Mouse (Mus musculus): ENCODE results near the gene Gxylt2.
A peak's percentile ranks its signal among the peaks of the same experiment; 100 is the strongest.

Gxylt2 gene

DNA sequence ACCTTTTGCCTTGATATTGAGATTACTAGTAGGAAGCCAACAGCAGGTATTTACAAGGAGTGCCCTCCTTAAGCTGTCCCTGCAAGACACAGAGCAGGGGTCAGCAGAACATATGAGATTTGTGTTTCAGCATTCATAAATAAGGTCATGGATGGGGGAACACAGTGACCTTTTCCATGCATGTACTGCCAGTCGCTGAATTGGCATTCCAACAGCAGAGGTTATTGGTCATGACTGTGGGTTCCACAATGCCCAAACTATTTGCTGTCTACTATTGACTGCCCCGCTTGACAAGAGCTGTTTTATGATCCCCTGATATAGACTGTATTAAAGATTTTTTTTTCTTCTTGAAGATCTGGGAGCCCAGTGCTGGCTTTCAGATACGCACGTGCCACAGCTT lies 95.2 kb downstream of the Gxylt2 start:
- no peak for DNase-seq (ENCODE audit: low spot score)

DNA sequence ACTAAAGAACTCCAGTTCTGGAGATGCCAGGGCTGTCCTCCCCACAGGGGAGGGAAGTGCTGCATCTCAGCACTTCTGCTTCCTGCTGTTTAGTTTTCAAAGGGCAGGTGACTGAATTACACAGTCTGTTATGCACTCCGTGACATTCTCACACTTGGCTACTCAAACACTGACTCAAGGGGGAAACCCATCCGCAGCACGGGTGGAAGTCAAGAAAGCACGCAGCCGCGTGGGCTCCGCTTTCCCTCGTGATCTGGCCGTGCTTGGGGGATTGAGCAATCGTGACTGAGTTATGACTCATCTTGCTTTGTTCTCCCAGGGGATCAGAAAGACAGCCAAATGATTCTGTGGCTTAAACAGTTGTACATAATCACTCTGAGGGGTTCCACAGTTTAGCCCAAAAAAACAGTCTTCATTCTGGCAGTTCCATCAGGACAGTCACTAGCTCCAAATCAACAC lies 96.0 kb downstream of the Gxylt2 start:
- peak; percentile 44 for DNase-seq (ENCODE audit: low spot score)

DNA sequence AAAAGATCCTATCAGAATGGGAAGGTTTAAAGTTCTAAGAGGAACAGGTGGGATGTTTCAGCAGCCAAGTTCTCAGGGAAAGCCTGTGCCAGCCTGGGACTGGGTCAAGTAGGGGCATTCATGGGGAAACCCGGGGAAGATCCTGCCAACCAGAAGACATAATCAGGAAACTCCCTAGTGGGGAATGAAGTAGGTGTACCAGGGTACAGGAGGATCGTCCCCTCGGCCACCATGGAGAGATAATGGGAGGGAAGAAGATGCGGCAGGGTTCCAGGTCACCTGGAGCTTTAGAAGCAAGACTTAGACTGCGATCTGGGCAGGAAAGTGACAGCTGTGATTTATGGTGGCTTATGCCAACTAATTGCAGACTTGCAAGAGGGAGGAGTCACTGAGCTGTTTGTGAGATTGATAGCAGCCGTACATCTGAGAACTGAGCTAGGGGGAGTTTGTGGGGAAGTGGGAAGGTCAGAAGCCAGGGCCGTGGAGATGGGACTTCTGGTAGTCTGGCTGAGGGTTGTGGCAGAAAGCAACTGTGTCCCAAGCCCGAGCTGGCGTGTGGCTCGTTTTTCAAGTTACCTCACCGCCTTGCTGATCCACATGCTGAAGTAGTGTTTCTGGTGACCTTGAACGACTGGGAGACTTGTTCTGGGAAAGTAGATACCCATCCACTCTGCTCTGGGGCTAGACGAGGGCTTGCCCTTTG lies 98.0 kb downstream of the Gxylt2 start:
- DNase-seq (ENCODE audit: low spot score), result no peak

DNA sequence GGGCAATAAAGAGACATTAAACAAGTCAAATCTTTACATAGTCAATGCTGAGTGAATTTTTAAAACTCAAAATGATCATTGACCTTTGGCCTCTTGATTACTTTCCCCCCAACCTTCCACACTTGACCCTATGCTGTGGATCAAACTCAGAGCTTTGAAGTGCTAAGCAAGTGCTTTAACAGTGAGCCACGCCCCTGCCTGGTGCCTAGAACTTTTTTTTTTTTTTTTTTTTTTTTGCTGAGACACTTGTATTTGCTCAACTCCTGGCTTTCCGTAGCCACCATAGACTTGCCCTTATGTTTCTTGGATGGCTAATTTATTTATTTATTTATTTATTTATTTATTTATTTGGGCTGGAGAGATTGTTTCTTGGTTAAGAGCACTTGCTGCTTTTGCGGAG lies 98.7 kb downstream of the Gxylt2 start:
- no peak for DNase-seq (ENCODE audit: low spot score)

DNA sequence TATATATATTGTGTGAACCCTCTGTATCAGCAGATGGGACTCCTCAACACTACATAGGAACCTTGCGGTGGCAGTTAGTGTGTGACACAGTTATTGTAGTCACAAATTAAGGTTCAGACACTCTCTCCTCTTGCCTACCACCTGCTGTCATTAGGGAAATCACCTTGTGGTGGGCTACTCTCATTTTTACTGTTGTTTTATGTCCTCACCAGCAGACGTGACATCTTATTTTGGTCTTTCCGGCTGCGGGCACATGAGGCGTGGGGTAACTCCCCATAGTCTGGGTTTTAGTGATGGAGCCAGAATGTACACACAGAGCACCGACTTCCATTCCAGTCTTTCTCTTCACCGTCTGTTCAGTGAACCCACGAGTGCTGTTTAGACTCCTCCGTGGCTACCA lies 102.7 kb downstream of the Gxylt2 start:
- no peak for DNase-seq (ENCODE audit: low spot score)

DNA sequence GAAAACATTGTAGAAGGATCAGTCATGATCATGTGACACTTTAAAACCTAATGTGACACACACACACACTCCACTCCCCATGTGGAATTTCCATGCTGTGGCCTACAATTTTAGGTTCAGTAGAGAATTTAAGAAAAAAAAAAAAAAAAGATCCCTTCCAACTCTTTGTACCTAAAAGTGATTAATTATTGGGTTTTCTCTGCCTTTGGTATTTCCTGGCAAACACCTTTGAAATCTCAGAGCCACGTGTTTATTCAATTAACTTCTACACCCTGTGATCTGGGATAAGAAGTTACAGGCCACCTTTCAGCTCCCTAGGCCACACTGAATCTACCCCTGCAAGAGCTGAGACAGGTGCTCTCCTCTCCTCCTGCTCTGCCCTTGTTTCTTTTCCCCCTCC lies 103.2 kb downstream of the Gxylt2 start:
- no peak for DNase-seq (ENCODE audit: low spot score)

DNA sequence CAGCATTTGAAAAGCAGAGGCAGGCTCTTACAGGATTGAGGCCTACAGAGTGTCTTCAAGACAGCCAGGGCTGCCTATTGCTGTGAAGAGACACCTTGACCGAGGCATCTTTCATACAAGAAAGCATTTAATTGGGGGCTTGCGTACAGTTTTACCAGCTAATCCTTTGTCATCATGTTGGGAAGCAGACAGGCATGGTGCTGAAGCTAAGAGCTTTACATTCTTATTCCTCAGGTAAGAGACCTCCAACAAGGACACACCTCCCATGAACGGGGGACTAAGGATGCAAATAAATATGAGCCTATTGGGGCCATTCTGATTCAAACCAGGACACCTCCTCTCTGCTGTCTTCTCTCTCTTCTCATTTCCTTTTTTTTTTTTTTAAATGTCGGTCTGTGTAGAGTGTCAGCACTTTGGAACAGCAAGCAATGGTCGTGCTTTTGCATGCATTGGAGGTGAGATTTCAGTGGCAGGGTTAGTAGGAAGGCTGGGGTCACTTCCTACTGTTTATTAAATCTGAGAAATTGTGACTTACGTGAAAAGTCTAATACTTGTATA lies 103.8 kb downstream of the Gxylt2 start:
- DNase-seq (ENCODE audit: low spot score), result no peak

DNA sequence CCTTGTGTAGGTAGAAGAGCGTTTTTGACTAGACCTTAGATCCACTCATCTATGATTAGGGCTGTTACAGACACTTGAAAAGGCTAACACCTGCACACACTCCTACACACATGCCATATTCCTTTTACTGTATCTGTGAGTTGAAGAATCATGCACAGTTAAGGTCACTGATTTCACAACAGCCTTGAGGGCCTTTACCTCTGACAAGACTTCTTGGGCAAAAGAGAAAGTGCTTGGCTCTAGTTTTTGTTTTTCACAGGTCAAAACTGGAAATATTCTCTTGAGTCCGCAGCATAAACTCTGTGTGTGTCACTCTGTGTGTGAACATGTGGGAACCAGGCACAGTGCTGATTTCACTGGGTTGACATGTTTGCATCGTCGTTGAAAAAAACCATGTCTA lies 105.6 kb downstream of the Gxylt2 start:
- no peak for DNase-seq (ENCODE audit: low spot score)

DNA sequence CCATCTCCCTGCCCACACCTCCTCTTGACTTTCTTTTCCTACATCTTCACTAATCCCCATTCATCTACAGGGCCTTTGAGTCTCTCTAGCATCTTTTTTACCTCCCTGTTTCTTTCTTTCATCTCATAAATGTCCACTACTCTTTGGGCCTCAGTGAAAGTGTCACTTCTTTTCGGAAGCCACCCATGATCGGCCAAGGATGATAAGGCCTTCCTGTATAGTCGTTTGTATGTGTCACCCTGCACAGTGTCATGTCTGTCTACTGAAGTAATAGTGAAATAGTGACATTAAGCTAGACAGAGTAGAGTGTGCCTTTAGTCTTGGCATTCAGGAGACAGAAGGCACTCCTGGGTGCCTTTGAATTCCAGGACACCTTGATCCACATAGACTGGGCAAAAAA lies 107.2 kb downstream of the Gxylt2 start:
- no peak for DNase-seq (ENCODE audit: low spot score)

DNA sequence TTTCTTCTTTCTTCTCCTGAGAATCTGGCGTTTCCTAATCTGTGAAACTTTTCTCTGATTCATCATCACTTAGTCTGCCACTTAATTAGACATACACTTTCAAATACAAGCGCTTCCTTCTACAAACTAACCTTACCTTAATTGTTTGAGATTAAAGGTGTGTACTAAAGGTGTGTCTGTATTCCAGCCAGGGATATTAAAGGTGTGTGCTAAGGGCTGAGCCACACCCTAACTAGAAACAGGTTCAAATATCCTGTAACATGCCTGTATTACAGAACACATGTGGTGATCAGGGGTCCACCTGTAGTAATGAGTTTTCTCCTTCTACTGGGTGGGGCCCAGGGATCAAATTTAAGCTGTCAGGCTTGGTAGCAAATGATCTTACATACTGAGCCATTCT lies 116.8 kb downstream of the Gxylt2 start:
- no peak for DNase-seq (ENCODE audit: low spot score)

DNA sequence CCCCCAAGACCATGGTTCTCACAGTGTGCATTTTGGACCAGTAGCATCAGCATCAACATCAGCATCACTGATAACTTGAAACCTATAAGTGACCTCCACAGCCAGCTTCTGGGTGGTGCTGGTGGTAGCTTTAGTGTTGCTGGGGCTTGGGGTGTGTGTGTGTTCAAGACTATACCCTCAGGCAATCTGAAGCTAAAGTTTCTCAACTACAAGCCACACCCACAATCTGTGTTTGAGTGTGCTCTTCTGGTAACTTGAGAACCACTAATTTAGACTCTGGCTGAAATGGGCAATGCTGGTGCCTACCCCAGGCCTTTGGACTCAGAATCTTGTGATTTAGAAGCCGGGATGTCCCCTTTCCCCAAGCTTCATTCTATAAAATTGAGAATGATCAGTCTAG lies 118.8 kb downstream of the Gxylt2 start:
- no peak for DNase-seq (ENCODE audit: low spot score)

DNA sequence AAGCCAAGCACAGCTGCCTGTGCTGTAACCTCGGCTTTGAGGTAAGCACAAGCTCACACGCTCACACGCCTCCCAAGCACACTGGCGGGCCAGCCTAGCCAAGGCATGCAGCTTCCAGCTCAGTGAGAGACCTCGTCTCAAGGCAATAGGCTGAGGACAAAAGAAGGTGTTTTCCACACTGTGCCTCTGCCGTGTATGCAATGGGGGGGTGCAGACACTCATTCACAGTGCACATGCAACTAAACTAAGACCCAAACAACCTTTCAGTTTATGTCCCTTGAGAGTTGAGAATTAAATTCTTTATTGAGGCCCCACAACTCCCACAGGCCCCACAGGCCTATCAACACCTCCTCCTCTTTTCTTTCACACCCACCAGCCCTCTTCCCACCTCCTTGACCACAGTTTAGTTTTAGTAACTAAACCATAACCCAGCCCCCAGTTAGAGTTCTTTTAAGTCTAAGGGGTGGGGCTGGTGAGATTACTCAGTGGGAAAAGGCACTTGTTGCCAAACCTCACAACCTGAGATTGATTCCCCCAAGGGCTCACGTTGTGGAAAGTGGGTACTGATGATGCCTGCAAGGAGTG lies 119.9 kb downstream of the Gxylt2 start:
- no peak for DNase-seq (ENCODE audit: low spot score)

DNA sequence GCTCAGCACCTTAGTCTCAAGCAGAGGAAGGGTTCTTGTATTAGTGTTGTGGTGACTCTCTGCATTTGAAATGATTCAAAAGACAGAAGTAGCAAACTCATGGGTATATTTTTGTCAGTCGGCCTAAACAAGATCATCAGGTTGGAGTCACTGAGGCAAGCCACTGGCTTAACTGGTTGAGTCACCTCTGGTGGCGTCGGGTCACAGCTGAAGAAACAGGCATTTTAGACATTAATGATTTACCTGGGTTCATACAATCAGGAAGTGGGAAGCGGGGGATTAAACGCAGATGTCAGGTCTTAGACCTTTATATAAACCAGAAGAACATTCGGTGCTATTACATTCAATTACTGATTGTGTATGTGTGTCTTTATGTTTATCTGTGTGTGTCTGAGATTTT lies 121.5 kb downstream of the Gxylt2 start:
- no peak for DNase-seq (ENCODE audit: low spot score)

DNA sequence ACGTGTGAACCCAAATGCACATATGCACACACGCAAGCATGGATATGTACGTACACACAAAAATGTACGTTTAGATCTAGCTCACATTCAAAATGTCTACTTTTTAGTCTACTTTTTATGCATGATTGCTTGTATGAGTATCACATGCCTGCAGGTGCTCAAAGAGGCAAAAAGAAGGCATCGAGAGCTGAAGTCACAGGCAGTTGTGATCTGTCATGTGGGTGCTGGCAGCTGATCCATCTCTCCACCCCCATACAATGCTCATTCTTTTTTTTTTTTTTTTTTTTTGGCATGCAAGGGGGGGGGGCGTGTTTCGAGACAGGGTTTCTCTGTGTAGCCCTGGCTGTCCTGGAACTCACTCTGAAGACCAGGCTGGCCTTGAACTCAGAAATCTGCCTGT lies 124.0 kb downstream of the Gxylt2 start:
- DNase-seq (ENCODE audit: low spot score), result no peak

DNA sequence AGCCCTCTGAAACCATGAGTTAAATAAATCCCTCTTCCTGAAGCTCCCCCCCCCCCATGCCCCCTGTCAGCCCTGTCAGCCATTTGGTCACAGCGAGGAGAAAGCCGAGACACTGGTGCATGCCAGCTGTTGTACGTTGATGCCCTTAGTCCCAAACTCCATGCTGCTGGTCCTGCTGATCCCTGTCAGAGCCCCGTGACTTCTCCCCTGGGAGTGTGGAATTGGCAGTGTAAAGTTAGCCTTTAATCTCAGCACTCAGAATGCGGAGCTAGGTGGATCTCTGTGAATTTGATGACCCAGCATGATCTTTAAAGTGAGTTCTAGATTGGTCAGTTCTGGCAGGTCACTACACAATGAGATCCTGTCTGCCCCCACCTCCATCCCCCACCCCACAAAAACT lies 125.2 kb downstream of the Gxylt2 start:
- DNase-seq (ENCODE audit: low spot score), result no peak

DNA sequence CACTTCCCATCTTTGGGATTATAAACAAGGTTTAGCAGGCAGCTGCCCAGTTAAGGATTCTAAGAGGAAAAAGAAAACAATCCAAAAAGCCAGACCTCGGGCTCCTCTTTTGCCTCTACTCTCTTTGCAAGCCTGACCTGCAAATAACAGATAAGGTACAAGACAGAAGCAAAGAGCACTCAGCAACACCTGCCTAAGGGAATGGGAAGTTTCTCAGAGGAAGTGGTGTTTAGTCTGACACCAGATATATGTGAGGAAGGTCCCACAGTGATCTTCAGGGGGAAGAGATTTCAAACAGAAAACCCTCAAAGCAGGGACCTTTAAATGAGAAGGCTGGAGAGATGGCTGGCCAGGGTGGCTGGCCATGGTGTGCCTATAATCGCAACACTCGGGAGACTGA lies 126.7 kb downstream of the Gxylt2 start:
- no peak for DNase-seq (ENCODE audit: low spot score)

DNA sequence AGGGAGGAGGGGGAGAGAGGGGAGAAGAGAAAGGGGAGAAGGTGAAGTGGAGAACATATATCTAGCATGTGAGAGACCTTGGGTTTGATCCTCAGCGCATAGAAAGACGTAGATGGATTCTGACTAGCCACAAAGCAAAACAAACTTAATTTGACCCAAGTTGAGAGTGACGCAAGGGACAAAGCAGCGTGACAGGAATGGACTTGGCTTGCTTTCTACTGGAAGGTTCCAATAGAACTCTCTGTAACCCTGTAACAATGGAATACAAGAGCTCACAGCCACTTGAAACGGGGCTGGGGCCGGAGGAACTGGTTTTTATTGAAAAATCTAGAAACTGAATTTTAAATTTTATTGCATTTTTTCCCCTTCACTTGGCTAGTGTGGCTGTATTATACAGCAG lies 127.2 kb downstream of the Gxylt2 start:
- no peak for DNase-seq (ENCODE audit: low spot score)

DNA sequence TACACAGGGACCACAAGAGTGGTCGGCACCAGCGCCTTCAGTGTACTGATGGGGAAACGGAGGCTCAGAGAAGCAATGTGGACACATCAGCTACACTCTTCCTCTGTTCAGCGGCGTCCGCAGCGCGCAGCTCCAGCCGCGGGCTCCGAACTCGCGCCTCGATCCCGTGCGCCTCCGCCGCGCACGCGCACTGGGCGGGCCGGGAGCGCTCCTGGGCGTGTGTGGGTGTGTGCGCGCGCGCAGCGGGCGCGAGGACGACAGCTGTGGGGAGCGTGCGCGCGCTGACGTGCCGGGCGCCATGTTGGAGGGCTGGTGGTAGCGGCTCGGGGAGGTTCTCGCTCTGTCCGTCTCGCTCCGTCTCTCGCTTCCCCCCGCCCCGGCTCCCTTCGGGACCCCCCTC lies 128.8 kb downstream of the Gxylt2 start, which contains the start of gene Ppp4r2:
TSS of gene Ppp4r2 (plus strand) at position 268 of the 400 bp plus-strand sequence.
- DNase-seq (ENCODE audit: low spot score), result peak; percentile 85

DNA sequence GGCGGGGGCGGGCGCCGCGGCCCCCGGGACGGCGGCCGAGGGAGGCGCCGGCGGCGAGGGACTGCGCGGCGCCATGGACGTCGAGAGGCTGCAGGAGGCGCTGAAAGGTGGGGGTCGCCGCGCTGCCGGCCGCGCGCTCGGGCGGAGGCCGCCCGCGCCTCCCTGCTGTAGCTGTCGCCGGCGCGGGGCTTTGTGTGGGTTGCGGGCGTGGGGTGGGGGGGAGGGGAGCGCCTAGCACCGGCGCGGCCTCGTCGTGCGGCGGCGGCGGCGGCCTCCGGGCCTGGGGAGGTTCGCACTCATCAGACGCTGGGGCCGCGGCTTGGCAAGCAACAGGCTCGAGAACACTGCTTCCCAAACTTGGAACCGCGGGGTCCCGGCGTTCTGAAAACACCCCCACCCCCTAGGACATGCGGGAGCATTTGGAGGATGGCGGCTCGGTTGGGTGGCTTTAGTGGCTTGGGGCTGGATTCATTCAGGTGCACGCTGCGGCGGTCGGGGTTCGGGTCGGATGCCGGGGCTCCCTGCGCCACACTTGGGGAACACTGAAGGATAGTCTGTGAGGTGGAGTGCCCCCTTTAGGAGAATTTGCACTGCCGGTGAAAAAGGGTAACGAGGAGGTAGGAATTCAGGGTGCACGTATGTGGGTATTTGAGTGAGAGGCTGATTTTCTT lies 129.4 kb downstream of the Gxylt2 start:
- peak; percentile 27 for DNase-seq (ENCODE audit: low spot score)

DNA sequence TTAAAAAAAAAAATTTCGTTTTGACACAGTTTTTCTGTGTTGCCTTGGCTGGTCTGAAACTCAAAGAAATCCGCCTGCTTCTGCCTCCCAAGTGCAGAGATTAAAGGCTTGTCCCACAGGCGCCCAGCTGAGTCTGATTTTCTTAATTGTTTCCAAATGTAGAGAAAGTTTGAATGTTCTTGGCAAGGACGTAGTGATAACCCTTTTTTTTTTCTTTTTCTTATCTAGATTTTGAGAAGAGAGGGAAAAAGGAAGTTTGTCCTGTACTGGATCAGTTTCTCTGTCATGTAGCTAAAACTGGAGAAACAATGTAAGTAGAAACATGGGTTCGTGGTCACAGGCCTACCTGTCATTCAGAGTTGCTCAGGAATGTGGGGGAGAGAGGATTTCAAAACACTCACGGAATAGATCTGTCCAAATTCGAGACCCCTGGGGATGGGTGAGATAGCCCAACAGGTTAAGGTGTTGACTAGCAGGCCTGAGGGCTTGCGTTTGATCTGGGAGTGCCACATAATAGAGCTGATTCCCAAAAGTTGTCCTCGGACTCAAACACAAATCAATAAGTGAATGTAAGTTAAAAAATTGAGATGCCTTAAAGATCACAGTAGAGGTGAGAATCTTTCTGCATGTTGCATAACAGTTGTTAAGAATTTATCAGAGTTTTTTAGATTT lies 130.1 kb downstream of the Gxylt2 start:
- DNase-seq (ENCODE audit: low spot score), result no peak

DNA sequence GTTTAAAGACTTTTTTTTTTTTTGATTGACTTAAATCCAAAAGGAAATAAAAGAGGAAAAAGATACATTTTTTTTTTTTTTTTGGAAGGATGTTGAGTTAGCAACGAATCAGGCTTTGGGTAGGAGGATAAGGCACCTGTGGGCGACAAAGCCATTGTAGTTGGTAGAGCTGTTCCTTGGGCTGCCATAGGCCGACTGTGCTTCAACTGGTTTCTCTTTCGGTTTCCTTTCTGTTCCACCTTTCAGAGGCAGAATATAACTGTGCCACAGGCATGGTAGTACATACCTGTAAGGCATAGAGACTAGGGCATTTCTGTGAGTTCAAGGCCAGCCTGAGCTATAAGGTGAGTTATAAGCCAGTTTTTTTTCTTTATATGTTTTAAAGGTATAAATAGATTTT lies 140.5 kb downstream of the Gxylt2 start:
- no peak for DNase-seq (ENCODE audit: low spot score)

DNA sequence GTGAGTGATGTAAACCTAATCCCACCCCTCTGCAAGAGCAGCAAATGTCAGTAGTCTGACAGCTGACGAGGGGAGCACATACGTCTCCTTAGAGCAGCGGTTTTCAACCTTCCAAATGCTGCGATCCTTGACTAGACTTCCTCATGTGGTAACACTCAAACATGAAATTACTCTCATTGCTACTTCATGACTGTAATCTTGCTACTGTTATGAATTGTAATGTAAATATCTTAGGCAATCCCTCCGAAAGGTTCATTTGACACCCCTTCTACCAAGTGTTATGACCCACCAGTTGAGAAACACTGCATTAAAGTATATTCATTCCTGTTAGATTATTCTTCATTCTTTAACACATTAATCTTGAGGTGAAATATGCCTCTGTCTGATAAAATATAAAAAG lies 142.7 kb downstream of the Gxylt2 start:
- DNase-seq (ENCODE audit: low spot score), result no peak

Data from ovary, postnatal 14 days (tissue).